Mouse (Mus musculus) heart, postnatal 0 days (tissue): ENCODE data around the gene Hecw2.

ENCODE experiments used
- CTCF ChIP-seq: IDR thresholded peaks from 2 replicates; pipeline ENCODE4 v1.5.1; 2016; ENCODE audit warnings: antibody characterized with exemption, control low read depth, low read depth
- EP300 ChIP-seq: IDR thresholded peaks from 2 replicates; pipeline ENCODE4 v1.6.1; 2016; ENCODE audit warnings: antibody characterized with exemption, low read depth

DNA sequence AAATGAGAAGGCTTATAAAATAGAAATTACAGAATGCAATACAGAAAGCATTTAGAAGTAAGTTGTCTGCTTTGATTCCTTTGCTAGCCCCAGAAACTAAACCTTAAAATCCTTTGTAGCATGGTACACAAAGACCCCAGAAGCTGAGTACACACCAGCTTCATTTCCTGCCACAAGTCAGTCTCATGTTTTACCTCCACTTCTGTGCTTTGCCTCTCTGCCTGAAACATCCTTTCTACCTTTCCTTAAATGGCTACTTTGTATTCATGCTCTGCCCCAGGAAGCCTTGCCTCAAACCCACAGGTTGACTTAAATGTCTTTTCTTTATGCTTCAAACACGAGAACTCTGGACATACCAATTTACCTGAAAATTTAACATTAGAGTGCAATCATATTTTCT is 413.7 kb downstream of the Hecw2 start:
- TF ChIP-seq CTCF: no peak
- TF ChIP-seq EP300: no peak
